Mouse (Mus musculus): ENCODE measurements around the gene Prrg2.
"Not testable (repeated sequence)": the region's sequence is repeated elsewhere in the genome, so short reads cannot be mapped to it uniquely, and the experiment has no call there.

Gene Prrg2

GRCm38 (mm10) chr7:45062239-45062835, at the start of gene Prrg2, which contains the start of gene Nosip:
Gene Prrg2 (minus strand): TSS chr7:45062677.
Gene Nosip (plus strand): TSS chr7:45062429.
- DNase-seq (ENCODE audit: low read depth): peak; percentile 97

DNA sequence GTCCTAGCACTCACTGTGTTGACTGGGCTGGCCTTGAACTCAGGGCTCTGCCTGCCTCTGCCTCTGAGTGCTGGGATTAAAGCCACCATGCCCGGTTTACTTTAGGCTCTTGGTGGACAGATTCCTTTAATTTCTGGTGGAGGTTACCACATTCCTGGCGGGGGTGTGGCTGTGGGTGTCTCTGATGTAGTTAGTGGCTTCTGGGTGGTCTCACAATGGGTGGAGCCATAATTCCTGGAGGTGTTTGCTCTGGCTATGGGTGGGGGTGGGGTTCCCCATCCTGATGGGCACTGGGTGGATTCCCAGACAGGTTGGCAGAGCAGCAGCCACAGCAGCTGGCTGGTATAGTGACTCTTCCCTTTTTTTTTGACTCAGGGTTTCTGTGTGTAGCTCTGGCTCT, 49.5 kb upstream of the Prrg2 start:
- no peak for DNase-seq (ENCODE audit: low read depth)

DNA sequence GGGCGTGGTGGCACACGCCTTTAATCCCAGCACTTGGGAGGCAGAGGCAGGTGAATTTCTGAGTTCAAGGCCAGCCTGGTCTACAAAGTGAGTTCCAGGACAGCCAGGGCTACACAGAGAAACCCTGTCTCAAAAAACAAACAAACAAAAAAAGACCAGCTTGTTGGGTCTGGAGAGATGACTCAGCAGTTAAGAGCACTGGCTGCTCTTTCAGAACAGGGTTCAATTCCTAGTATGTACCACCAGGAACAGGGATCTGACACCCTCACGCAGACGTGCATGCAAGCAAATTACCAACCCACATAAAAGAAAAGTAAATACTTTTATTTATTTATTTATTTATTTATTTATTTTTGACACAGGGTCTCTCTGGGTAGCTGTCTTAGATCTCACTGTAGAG, 47.6 kb upstream of the Prrg2 start:
- DNase-seq (ENCODE audit: low read depth): not testable (repeated sequence)

DNA sequence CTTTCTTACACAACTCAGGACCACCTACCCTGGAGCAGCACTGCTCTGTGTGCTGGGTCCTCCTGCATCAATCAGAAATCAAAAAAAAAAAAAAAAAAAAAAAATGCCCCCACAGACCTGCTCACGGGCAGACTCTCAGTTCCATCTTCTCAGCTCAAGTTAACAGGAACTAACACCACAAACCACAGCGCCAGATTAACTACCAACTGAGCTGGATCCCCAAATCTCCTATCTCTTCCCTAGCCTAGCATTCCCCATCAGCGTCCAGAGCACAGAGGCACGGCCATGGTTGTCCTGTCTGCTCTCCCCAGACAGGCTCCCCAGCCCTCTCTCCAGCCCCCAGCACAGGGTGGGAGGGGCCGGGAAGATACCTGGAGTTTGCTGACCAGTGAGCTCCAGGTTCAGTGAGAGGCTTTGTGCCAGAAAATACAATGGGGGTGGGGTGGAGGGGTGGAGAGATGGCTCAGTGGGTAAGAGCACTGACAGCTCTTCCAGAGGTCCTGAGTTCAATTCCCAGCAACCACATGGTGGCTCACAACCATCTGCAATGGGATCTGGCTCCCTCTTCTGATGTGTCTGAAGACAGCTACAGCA, 44.7 kb upstream of the Prrg2 start:
- no peak for DNase-seq (ENCODE audit: low read depth)

DNA sequence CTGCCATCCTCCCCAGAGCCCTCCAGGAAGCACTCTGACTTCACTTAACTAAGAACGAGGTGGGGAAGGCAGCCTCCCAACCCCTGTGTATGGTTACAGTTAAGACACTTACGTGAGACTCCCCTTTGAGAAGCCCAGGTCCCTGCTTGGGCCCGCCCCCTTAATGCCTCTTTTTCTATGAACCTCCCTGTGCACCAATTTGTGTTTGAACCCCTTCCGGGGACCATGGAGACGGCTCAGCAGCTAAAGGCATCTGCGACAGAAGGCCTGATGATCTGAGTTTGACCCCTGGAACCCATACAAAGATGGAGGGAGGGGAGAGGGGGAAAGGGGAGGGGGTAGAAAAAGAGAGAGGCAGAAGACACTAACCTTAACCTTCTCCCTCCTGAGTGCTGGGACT, 44.0 kb upstream of the Prrg2 start:
- no peak for DNase-seq (ENCODE audit: low read depth)

DNA sequence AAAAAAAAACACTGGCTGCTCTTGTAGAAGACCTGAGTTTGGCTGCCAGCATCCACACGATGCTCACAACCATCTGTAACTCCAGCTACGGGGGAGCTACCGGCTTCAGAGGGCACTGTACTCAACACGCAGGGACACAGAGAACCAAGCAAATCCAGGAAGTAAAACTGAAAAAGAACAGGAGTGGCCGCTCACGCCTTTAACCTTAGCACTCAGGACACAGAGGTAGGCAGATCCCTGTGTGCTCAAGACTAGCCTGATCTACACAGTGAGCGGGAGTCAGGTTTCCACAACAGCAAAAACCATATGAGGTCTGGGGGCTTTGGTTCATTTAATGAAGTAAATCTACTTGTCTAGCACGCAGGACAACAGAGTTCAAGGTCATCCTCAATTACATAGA, 43.0 kb upstream of the Prrg2 start:
- no peak for DNase-seq (ENCODE audit: low read depth)

- DNase-seq (ENCODE audit: low read depth): no peak
Observed at GRCm38 (mm10) chr7:45104941-45105340, 42.5 kb upstream of the Prrg2 start.

DNA sequence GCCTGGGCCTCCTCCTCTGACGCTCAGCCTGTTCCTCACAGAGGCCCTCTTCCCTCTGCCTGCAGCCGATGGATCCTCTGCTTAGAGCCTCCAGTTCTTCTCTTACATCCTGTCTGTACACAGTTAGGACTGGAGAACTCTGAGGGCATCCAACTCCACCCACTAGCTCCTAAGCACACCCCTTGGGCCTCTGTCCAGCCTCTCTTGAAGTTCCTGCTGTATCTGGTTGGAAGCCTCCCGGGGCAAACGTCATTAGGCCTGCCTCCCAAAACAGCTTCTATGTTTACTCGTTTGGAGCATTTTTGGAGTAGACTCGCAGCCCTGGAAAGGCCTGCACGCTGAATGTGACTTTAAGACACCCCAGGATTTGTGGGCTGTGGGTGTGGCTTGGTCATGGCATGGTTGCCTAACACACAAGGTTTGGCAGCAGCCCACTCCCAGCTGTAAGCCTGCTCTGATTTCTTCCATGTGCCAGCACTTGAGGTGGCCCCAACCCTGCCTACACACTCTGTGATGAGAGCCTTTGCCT, 41.2 kb upstream of the Prrg2 start, which contains the start of gene Fcgrt:
Gene Fcgrt (minus strand): TSS at position 200 of the 529 bp plus-strand sequence.
- DNase-seq (ENCODE audit: low read depth): no peak

DNA sequence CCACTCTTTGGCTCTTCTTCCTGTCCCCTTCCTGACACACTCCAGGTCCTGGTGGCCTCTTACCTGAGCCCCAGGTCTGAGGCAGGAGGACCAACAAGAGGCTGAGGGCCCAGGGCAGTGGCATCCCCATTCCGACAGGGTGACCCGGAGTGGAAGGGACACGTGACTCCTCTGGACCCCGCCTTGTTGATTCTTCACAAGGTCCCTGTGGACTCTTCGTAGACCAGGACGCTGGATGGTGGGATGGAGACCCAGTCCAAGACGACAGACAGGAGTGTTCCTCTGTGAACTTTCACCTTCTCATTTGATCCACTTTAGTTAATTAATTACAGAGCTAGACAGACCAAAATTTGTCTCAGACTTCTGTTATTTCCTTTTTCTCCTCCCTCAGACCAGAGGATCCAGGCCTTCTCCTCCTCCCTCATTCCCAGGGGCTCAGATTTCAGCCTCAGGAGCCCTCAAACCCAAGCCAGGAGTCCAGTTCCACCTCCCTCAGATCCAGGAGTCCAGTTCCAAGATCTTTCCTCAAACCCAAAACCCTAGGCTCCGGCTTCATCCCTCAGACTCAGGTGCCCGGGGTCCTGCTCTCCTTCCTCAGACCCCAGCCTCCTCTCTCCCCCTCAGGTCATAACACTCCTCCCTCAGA, 40.6 kb upstream of the Prrg2 start:
- no peak for DNase-seq (ENCODE audit: low read depth)

- DNase-seq (ENCODE audit: low read depth): no peak
Observed at GRCm38 (mm10) chr7:45102441-45102840, 40.0 kb upstream of the Prrg2 start.

DNA sequence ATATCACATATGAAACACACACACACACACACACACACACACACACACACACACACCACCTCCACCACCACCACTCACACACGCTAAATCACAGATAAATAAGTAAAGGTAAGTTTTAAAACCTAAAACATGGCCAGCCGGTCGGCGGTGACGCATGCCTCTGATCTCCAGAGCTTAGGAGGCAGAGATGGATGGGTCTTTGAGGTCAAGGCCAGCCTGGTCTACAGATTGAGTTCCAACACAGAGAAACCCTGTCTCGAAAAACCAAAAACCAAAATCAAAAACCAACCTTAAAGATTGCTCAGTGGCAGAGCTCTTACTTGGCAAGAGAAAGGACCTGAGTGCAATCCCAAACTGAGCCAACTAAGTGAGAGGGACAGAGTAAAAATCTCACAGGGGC, 37.6 kb upstream of the Prrg2 start:
- no peak for DNase-seq (ENCODE audit: low read depth)

DNA sequence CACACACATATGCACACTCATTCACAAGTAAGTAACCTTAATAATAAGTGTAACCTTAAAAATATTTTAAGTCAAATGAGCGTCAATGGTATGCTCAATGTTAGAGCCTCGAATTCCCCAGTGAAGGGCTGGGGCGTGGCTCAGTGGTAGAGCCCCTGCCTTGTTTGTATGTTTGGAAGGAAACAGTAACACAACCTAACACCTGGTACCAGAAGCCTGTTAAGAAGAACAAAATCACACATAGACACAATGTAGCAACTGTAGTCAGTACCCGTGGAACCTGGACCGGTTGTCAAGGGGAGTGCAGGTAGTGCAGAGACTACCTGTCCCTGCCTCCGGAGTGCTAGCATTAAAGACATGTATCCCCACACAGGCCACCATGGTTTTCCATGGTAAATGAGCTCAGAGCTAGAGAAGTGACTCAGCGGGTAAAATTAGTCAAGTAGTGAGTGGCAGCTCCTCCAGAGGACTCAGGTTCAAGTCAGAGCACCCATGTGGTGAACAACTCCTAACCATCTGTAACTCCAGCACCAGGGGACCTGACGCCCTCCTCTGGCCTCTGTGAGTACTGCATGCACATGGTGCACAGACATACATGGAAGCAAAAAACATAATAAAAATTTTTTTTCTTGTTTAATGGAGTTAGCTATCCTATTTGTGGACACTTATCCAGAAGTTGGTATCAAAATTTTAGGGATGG, 36.2 kb upstream of the Prrg2 start:
- DNase-seq (ENCODE audit: low read depth): no peak

GRCm38 (mm10) chr7:45097479-45097878, 35.0 kb upstream of the Prrg2 start:
- no peak for DNase-seq (ENCODE audit: low read depth)

DNA sequence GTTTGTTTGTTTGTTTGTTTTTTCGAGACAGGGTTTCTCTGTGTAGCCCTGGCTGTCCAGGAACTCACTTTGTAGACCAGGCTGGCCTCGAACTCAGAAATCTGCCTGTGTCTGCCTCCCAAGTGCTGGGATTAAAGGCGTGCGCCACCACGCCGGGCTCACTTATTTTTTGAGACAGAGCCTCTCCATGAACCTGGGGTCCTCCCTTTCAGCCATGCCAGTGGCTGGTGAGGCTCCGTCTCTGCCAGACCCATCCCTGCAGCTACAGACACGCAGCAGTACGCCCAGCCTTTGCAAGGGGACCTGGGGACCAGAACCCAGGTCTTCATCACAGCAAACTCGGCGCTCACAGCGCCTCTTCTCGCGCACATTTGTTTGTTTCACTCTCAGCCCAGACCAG, 33.5 kb upstream of the Prrg2 start:
- not testable (repeated sequence) for DNase-seq (ENCODE audit: low read depth)

GRCm38 (mm10) chr7:45095367-45095766, 32.9 kb upstream of the Prrg2 start:
- no peak for DNase-seq (ENCODE audit: low read depth)

DNA sequence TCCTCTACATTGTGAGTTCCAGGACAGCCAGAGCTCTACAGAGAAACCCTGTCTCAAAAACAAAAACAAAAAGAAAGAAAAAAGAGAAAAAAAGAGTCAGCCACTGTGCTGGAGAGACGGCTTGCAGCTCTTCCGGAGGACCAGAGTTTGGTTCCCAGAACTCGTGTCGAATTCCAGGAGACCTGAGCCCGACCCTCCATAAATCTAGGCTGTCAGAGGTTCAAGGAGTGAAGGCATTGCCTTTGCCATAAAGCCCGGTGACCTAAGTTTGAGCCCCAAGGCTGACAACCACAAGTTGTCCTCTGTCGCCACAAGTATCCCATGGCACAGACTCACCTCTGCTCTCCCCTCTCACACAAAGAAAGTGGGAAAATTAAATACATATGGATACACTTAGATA, 31.6 kb upstream of the Prrg2 start:
- DNase-seq (ENCODE audit: low read depth): no peak

DNA sequence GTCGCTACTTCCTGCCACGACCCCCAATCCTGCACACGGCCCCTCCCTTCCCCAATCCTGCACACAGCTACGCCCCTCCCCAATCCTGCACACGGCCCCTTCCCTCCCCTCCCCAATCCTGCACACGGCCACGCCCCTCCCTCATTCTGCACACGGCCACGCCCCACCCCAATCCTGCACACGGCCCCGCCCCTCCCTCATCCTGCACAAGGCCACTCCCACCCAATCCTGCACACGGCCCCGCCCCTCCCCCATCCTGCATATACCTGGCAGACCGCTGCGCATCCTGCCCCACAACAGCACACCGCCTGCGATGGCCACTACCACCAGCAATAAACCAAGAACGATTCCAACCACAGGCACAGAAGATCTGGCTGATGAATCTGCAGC, 31.0 kb upstream of the Prrg2 start:
- no peak for DNase-seq (ENCODE audit: low read depth)

DNA sequence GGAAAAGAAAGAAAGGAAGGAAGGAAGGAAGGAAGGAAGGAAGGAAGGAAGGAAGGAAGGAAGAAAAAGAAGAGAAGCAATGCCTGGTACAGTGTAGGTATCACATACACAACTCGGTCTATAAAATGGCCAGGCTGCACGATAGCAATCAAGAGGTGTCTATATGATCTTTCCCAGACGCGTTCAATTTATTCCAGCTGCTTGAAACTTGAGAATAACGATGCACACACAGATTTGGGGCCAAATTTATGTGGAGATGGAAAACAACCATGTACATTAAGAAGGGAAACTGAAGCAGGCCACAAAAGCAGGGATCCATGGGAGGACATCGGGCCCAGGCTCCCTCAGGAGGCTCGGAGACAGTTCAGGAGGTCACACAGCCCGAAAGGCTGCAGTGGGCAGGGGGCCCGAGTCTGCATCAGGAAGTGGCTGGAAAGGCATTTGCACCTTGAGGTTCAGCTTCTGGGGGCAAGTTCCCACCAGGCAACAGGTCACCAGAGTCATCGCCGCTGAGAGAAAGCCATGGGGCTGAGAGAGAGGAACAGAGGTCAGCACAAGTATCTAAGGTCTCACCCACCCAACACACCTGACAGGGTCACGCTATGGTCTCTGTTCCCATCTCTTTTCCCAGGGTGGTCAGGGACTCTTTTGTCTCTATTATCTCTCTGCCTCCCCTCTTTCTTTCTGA, 30.5 kb upstream of the Prrg2 start:
- DNase-seq (ENCODE audit: low read depth): no peak

DNA sequence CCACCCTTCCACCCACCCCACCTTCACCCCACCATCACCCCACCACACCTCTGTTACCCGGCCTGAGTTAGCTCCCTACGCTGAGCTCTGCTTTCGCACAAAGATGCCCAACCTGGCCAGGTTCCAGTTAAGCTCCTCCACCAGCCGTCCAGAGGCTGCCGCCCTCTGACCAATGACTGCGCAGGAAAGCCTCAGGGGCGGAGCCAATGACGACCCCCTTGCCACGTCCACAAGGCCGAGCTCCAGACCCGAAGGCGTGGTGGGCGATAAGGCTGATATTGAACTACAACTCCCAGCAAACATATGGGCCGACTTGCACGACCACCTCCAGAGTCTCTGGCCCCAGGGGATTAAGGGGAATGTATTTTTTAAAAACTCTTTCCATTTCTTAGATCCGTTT, 29.6 kb upstream of the Prrg2 start, which contains the start of gene Rcn3:
Gene Rcn3 (minus strand): TSS at position 174 of the 400 bp plus-strand sequence.
- no peak for DNase-seq (ENCODE audit: low read depth)

GRCm38 (mm10) chr7:45091001-45091990, 28.8 kb upstream of the Prrg2 start:
- DNase-seq (ENCODE audit: low read depth): no peak
